8 mouse cellular contexts compared by ENCODE assay signal in genomic region chr1:86581692-86582450, GRCm38 (mm10). TPM values are rescaled to one million over a fixed set of nuclear protein-coding genes. Genes with fewer than 3 reads are reported as not detected.
DNase-seq lines count a peak whose midpoint lies in the region; ATAC-seq lines count a peak whose summit lies in the region.

No protein-coding gene starts in this region.

- peak overlapping the region; percentile 77 for H3K4me2 ChIP-seq in limb, embryonic 15.5 days
- H3K4me2 ChIP-seq in midbrain, embryonic 14.5 days (ENCODE audit: low read length), result peak overlapping the region; percentile 80

- WGBS in hindbrain, embryonic 10.5 days, result 2% methylated on average over 36 of the region's 38 CpGs
- under 1% methylated on average over 36 of the region's 38 CpGs for WGBS in limb, embryonic 15.5 days
- 1% methylated on average over 38 of the region's 38 CpGs for WGBS in midbrain, embryonic 14.5 days

- H3K4me3 ChIP-seq in hindbrain, embryonic 10.5 days, result peak overlapping the region; percentile 92
- peak overlapping the region; percentile 97 for H3K4me3 ChIP-seq in limb, embryonic 15.5 days
- H3K4me3 ChIP-seq in midbrain, embryonic 14.5 days (replicated peaks; ENCODE audit: low read depth, low read length), result peak overlapping the region; percentile 91

- 0 out of 2 replicates have a peak, but pooled peaks cover 9% of the 10 kb centered on the region for H3K36me3 ChIP-seq in hindbrain, embryonic 10.5 days
- no peaks in the 10 kb centered on the region; the same call in 1 of the 2 replicates for H3K36me3 ChIP-seq in limb, embryonic 15.5 days
- H3K36me3 ChIP-seq in midbrain, embryonic 14.5 days (ENCODE audit: control insufficient read depth, insufficient read depth, low read length), result no peaks in the 10 kb centered on the region

- no peaks in the 10 kb centered on the region for H3K27me3 ChIP-seq in hindbrain, embryonic 10.5 days (ENCODE audit: insufficient read depth, poor library complexity, severe bottlenecking)
- no peaks in the 10 kb centered on the region for H3K27me3 ChIP-seq in limb, embryonic 15.5 days
- no peaks in the 10 kb centered on the region for H3K27me3 ChIP-seq in midbrain, embryonic 14.5 days (ENCODE audit: control insufficient read depth, insufficient read depth, low read length)

- H3K9me3 ChIP-seq in hindbrain, embryonic 10.5 days, result no peaks in the 10 kb centered on the region
- no peaks in the 10 kb centered on the region for H3K9me3 ChIP-seq in limb, embryonic 15.5 days
- H3K9me3 ChIP-seq in midbrain, embryonic 14.5 days (ENCODE audit: control insufficient read depth, low read length), result no peaks in the 10 kb centered on the region

- H3K4me1 ChIP-seq in hindbrain, embryonic 10.5 days (replicated peaks), result peaks cover 27% of the 10 kb centered on the region
- H3K4me1 ChIP-seq in limb, embryonic 15.5 days, result peaks cover 19% of the 10 kb centered on the region
- H3K4me1 ChIP-seq in midbrain, embryonic 14.5 days (ENCODE audit: control insufficient read depth, insufficient read depth, low read length), result peaks cover 10% of the 10 kb centered on the region

- peak; percentile 14 to 34 for DNase-seq in layer of hippocampus, postnatal 10 days (ENCODE audit: low spot score in 2 of 2)
- no peak for DNase-seq in layer of hippocampus, adult 8-10 months (ENCODE audit: low spot score in 2 of 2)
- DNase-seq in NIH3T3 (ENCODE audit: low read depth), result peak; percentile 27
- DNase-seq in embryo, embryonic 11 days, result peak; percentile 49
- no peak for DNase-seq in hindbrain, embryonic 10.5 days (ENCODE audit: low spot score)
- peak; percentile 46 for DNase-seq in midbrain, embryonic 14.5 days
- DNase-seq in Muller cell, postnatal 12 days (ENCODE audit: inconsistent ontology term), result no peak

- ATAC-seq in limb, embryonic 15.5 days (ENCODE audit: insufficient number of reproducible peaks, low FRiP score, low TSS enrichment, low read depth), result peak; percentile 73
- peak; percentile 81 for ATAC-seq in midbrain, embryonic 14.5 days (ENCODE audit: low FRiP score, low TSS enrichment)

- peak overlapping the region; percentile 89 for H3K9ac ChIP-seq in limb, embryonic 15.5 days
- H3K9ac ChIP-seq in midbrain, embryonic 14.5 days (replicated peaks; ENCODE audit: low read length), result peak overlapping the region; percentile 88

- H3K27ac ChIP-seq in hindbrain, embryonic 10.5 days, result peak overlapping the region; percentile 95
- H3K27ac ChIP-seq in limb, embryonic 15.5 days, result peak overlapping the region; percentile 83
- peak overlapping the region; percentile 77 for H3K27ac ChIP-seq in midbrain, embryonic 14.5 days (replicated peaks; ENCODE audit: low read depth, low read length)

RNA-seq across cellular contexts. Expression of gene Pde6d, which starts 0.6 kb away (rescaled TPM):
- 10 to 100 TPM; 64.9 to 73.8 TPM for total RNA-seq in layer of hippocampus, postnatal 10 days (2021)
- 10 to 100 TPM; 47.4 to 55.5 (median 49.3) TPM for total RNA-seq in layer of hippocampus, adult 8-10 months (2022)
- 75.1 and 87.1 TPM in 2 replicates for polyA plus RNA-seq in hindbrain, embryonic 10.5 days (2016; fragmentation: Nextera tagmentation; extraction: Ambion mirVana)
- 65.5 and 66.5 TPM in 2 replicates for polyA plus RNA-seq in limb, embryonic 15.5 days (2015; fragmentation: Nextera tagmentation; extraction: Ambion mirVana)
- 89.1 and 99.2 TPM in 2 replicates for polyA plus RNA-seq in midbrain, embryonic 14.5 days (2014; fragmentation: Nextera tagmentation; extraction: Ambion mirVana)

RNA-seq across cellular contexts. Expression of gene Cops7b, which starts 0.8 kb away (rescaled TPM):
- 10 to 100 TPM; 26.5 to 27.1 TPM for total RNA-seq in layer of hippocampus, postnatal 10 days (2021)
- 10 to 100 TPM; 18.7 to 21.5 (median 19.8) TPM for total RNA-seq in layer of hippocampus, adult 8-10 months (2022)
- 76.2 and 82.4 TPM in 2 replicates for polyA plus RNA-seq in hindbrain, embryonic 10.5 days (2016; fragmentation: Nextera tagmentation; extraction: Ambion mirVana)
- 36.0 and 36.6 TPM in 2 replicates for polyA plus RNA-seq in limb, embryonic 15.5 days (2015; fragmentation: Nextera tagmentation; extraction: Ambion mirVana)
- polyA plus RNA-seq in midbrain, embryonic 14.5 days (2014; fragmentation: Nextera tagmentation; extraction: Ambion mirVana), result 55.6 and 56.7 TPM in 2 replicates

RNA-seq across cellular contexts. Expression of gene Ptma, which starts 55.3 kb away (rescaled TPM):
- 100 to 1,000 TPM; 617 to 662 TPM for total RNA-seq in layer of hippocampus, postnatal 10 days (2021)
- 100 to 1,000 TPM; 420 to 464 (median 444) TPM for total RNA-seq in layer of hippocampus, adult 8-10 months (2022)
- polyA plus RNA-seq in hindbrain, embryonic 10.5 days (2016; fragmentation: Nextera tagmentation; extraction: Ambion mirVana), result 2,611 and 3,050 TPM in 2 replicates
- 1,783 and 2,088 TPM in 2 replicates for polyA plus RNA-seq in limb, embryonic 15.5 days (2015; fragmentation: Nextera tagmentation; extraction: Ambion mirVana)
- 2,168 and 2,208 TPM in 2 replicates for polyA plus RNA-seq in midbrain, embryonic 14.5 days (2014; fragmentation: Nextera tagmentation; extraction: Ambion mirVana)

Comparison
In these comparisons a context has a peak if more than half of its experiments do, and no peak if none do; other contexts are left out.
1. DNase-seq: peak in layer of hippocampus, postnatal 10 days (2 of 2), NIH3T3 (single experiment), embryo, embryonic 11 days (single experiment) and midbrain, embryonic 14.5 days (single experiment); none in layer of hippocampus, adult 8-10 months (0 of 2), hindbrain, embryonic 10.5 days (single experiment) and Muller cell, postnatal 12 days (single experiment).
2. Peak in every context shown above with its lines, with median percentiles within 50 percentile points of each other: H3K27ac ChIP-seq and H3K4me3 ChIP-seq.